Mouse (Mus musculus) adrenal gland, adult 8-10 months (tissue): ENCODE data around the gene 4930455H04Rik. TPM values are rescaled to one million over a fixed set of nuclear protein-coding genes. Genes with fewer than 3 reads are reported as not detected.

Source experiments
- total RNA-seq, 4 experiments: library from RNA; stranded (reverse); gene quantifications; 2 replicates each; pipeline ENCODE4 v1.2.4; 2022

Gene 4930455H04Rik
- total RNA-seq, 4 experiments from 2014 or later, result not detected

Other genes with a start within 250 kb of the 4930455H04Rik start
- gene Agl, start 160.1 kb upstream of the 4930455H04Rik start, total RNA-seq, result 10 to 100 TPM; 49.9 to 75.6 (median 62.3) TPM
- gene Frrs1, start 108.8 kb upstream of the 4930455H04Rik start, total RNA-seq, result 10 to 100 TPM in 2 of 4 experiments, 1 to 10 TPM in 2; 6.2 to 25.3 (median 16.2) TPM
- gene Palmd, start 720 bp downstream of the 4930455H04Rik start, total RNA-seq, result 10 to 100 TPM; 37.4 to 65.1 (median 51.8) TPM